Mouse (Mus musculus) stomach, postnatal 0 days (tissue): ENCODE data around the gene Nell2.

ENCODE experiments used
- CTCF ChIP-seq: IDR thresholded peaks from 2 replicates; pipeline ENCODE4 v1.5.1; 2016; ENCODE audit warnings: antibody characterized with exemption, low read depth, mild to moderate bottlenecking, moderate library complexity
- EP300 ChIP-seq: optimal IDR thresholded peaks from 2 replicates; pipeline ENCODE3; 2016; ENCODE audit warnings: antibody characterized with exemption

GRCm38 (mm10) chr15:95273236-95273635 lies 255.1 kb downstream of the Nell2 start:
- no peak for TF ChIP-seq EP300
- no peak for TF ChIP-seq CTCF
